Mouse (Mus musculus): ENCODE measurements around the gene Chmp4b. TPM values are rescaled to one million over a fixed set of nuclear protein-coding genes. Genes with fewer than 3 reads are reported as not detected.

Chmp4b gene
- polyA plus RNA-seq, 1 experiment = 123 TPM

DNA sequence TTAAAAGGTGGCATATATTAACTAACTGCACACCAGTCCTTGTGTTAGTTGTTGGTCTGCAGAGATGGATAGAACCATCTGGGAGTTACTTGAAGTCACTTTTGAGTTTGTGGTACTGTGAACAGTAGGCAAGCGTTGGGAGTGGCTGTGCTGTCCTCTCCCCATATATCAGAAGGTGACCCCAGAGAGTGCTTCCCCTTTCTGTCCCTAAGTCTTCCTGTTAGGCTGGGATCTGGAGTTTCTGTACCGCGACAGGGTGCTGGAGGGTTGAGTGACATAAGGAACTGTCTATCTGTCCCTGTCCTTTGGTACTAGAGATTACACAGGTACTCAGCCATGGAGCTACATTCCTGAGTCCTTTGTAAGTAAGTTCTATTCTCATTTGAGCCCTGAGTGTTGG lies 35.3 kb downstream of the Chmp4b start:
- Histone ChIP-seq H3K79me3 (ENCODE audit: low read depth) (peaks cover 38% of the 10 kb centered on the region), H3K79me2 (ENCODE audit: control insufficient read depth, insufficient read depth) (peaks cover 73% of the 10 kb centered on the region), H3K36me3 (ENCODE audit: control insufficient read depth, insufficient read depth) (peaks cover 28% of the 10 kb centered on the region), H3ac (ENCODE audit: control insufficient read depth, insufficient read length, low read depth) (no peak overlapping the region), H3K4me3 (ENCODE audit: insufficient read depth, poor library complexity, severe bottlenecking) (no peak overlapping the region), H3K27me3 (ENCODE audit: control insufficient read depth, insufficient read depth, insufficient read length) (no peaks in the 10 kb centered on the region)
- TF ChIP-seq CTCF (IDR thresholded peaks at IDR 0.05; ENCODE audit: control insufficient read depth, insufficient read depth, insufficient read length) = no peak
- TF ChIP-seq USF1 (IDR thresholded peaks at IDR 0.05; ENCODE audit: low read depth) = no peak
- no peak for TF ChIP-seq CEBPB (IDR thresholded peaks at IDR 0.05; ENCODE audit: low read depth)
- no peak for TF ChIP-seq FOSL1 (IDR thresholded peaks at IDR 0.05; ENCODE audit: insufficient read depth, low read length, poor library complexity, severe bottlenecking)
- no peak for TF ChIP-seq MYOG (IDR thresholded peaks at IDR 0.05; ENCODE audit: control insufficient read depth, extremely low read depth, insufficient read length)
- TF ChIP-seq MYOD1 (IDR thresholded peaks at IDR 0.05; ENCODE audit: control insufficient read depth, insufficient read length, low read depth) = no peak
- no peak for TF ChIP-seq MAX (IDR thresholded peaks at IDR 0.05)

DNA sequence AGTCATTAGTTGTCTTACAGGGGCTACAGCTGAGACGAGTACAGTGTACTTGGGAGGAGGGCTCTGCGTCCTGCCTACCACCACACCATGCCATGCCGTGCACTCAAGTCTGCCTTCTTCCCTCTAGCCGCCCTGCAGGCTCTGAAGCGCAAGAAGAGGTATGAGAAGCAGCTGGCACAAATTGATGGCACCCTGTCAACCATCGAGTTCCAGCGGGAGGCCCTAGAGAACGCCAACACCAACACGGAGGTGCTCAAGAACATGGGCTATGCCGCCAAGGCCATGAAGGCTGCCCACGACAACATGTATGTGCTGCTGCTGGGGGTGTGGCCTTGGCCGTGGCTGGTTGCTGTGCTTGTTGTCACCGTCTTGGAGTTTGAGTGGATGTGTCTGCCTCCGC lies 37.9 kb downstream of the Chmp4b start:
- peaks cover 27% of the 10 kb centered on the region for H3K79me3 ChIP-seq (ENCODE audit: low read depth)
- peaks cover 40% of the 10 kb centered on the region for H3K36me3 ChIP-seq (ENCODE audit: control insufficient read depth, insufficient read depth)
- peaks cover 47% of the 10 kb centered on the region for H3K79me2 ChIP-seq (ENCODE audit: control insufficient read depth, insufficient read depth)
- H3K4me3 ChIP-seq (ENCODE audit: insufficient read depth, poor library complexity, severe bottlenecking) = no peak overlapping the region
- no peaks in the 10 kb centered on the region for H3K27me3 ChIP-seq (ENCODE audit: control insufficient read depth, insufficient read depth, insufficient read length)
- TF ChIP-seq MYOG (IDR thresholded peaks at IDR 0.05; ENCODE audit: control insufficient read depth, extremely low read depth, insufficient read length) (no peak), CTCF (IDR thresholded peaks at IDR 0.05; ENCODE audit: control insufficient read depth, insufficient read depth, insufficient read length) (no peak), FOSL1 (IDR thresholded peaks at IDR 0.05; ENCODE audit: insufficient read depth, low read length, poor library complexity, severe bottlenecking) (no peak), CEBPB (IDR thresholded peaks at IDR 0.05; ENCODE audit: low read depth) (no peak), MAX (IDR thresholded peaks at IDR 0.05) (no peak), MYOD1 (IDR thresholded peaks at IDR 0.05; ENCODE audit: control insufficient read depth, insufficient read length, low read depth) (no peak), USF1 (IDR thresholded peaks at IDR 0.05; ENCODE audit: low read depth) (no peak)
- H3ac ChIP-seq (ENCODE audit: control insufficient read depth, insufficient read length, low read depth) = no peak overlapping the region

DNA sequence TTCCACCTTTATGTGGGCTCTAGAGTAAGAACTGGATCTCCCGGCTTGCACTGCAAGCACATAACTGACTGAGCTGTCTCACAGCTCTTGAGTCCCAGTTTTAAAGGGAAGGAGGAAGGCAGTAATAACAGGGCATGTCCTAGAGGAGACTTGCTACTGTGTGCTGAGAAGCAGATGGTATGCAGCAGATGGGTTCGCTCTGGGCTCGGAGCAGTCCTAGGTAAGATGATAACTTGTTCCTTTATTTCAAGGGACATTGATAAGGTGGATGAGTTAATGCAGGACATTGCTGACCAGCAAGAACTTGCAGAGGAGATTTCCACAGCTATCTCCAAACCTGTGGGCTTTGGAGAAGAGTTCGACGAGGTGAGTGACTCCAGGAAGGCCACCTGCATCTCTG lies 39.5 kb downstream of the Chmp4b start:
- H3ac ChIP-seq (ENCODE audit: control insufficient read depth, insufficient read length, low read depth) = no peak overlapping the region
- no peak overlapping the region for H3K4me3 ChIP-seq (ENCODE audit: insufficient read depth, poor library complexity, severe bottlenecking)
- peaks cover 33% of the 10 kb centered on the region for H3K79me2 ChIP-seq (ENCODE audit: control insufficient read depth, insufficient read depth)
- peaks cover 44% of the 10 kb centered on the region for H3K36me3 ChIP-seq (ENCODE audit: control insufficient read depth, insufficient read depth)
- no peaks in the 10 kb centered on the region for H3K27me3 ChIP-seq (ENCODE audit: control insufficient read depth, insufficient read depth, insufficient read length)
- no peak for TF ChIP-seq FOSL1 (IDR thresholded peaks at IDR 0.05; ENCODE audit: insufficient read depth, low read length, poor library complexity, severe bottlenecking)
- TF ChIP-seq CEBPB (IDR thresholded peaks at IDR 0.05; ENCODE audit: low read depth) = no peak
- no peak for TF ChIP-seq USF1 (IDR thresholded peaks at IDR 0.05; ENCODE audit: low read depth)
- TF ChIP-seq MYOG (IDR thresholded peaks at IDR 0.05; ENCODE audit: control insufficient read depth, extremely low read depth, insufficient read length) = no peak
- TF ChIP-seq MAX (IDR thresholded peaks at IDR 0.05) = no peak
- no peak for TF ChIP-seq MYOD1 (IDR thresholded peaks at IDR 0.05; ENCODE audit: control insufficient read depth, insufficient read length, low read depth)
- H3K79me3 ChIP-seq (ENCODE audit: low read depth) = peaks cover 17% of the 10 kb centered on the region

DNA sequence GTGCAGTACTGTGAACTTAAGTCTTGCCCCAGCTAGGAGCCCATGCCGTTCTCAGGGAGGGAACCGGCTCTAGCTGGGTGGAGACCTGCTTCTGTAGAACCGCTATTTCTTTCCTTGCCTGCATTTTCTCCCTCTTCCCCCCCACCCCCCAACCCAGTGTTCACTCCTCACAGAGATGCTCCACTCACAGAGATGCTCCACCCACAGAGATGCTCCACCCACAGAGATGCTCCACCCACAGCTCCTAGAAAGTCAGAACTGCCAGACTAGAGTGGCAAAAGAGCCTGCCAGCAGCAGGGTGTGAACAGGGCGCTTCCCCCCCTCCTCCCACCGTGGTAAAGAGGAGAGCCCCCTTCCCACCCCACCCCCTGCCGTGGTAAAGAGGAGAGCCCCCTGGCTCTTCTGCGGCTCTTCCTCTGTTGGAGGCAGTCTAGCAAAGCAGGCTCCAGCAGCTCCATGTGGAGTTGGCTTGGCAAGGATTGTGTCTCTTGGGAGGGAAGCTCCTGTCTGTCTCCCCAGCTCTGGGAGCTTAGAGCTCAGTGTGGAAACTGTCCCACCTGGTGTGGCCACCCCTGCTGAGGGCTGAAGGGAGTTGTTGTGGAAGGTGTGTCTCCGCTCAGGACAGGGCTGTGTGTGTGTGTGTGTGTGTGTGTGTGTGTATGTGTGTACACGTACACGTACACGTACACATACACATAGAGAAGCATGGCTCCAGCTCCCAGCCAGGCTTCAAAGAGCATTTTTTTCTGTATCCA lies 41.9 kb downstream of the Chmp4b start:
- TF ChIP-seq USF1 (IDR thresholded peaks at IDR 0.05; ENCODE audit: low read depth) = no peak
- no peak for TF ChIP-seq CEBPB (IDR thresholded peaks at IDR 0.05; ENCODE audit: low read depth)
- no peak for TF ChIP-seq CTCF (IDR thresholded peaks at IDR 0.05; ENCODE audit: control insufficient read depth, insufficient read depth, insufficient read length)
- no peak for TF ChIP-seq MYOG (IDR thresholded peaks at IDR 0.05; ENCODE audit: control insufficient read depth, extremely low read depth, insufficient read length)
- TF ChIP-seq FOSL1 (IDR thresholded peaks at IDR 0.05; ENCODE audit: insufficient read depth, low read length, poor library complexity, severe bottlenecking) = no peak
- TF ChIP-seq MAX (IDR thresholded peaks at IDR 0.05) = no peak
- TF ChIP-seq MYOD1 (IDR thresholded peaks at IDR 0.05; ENCODE audit: control insufficient read depth, insufficient read length, low read depth) = no peak
- H3K4me3 ChIP-seq (ENCODE audit: insufficient read depth, poor library complexity, severe bottlenecking) = no peak overlapping the region
- peaks cover 5% of the 10 kb centered on the region for H3K79me3 ChIP-seq (ENCODE audit: low read depth)
- H3K27me3 ChIP-seq (ENCODE audit: control insufficient read depth, insufficient read depth, insufficient read length) = no peaks in the 10 kb centered on the region
- no peak overlapping the region for H3ac ChIP-seq (ENCODE audit: control insufficient read depth, insufficient read length, low read depth)
- peaks cover 41% of the 10 kb centered on the region for H3K36me3 ChIP-seq (ENCODE audit: control insufficient read depth, insufficient read depth)
- peaks cover 9% of the 10 kb centered on the region for H3K79me2 ChIP-seq (ENCODE audit: control insufficient read depth, insufficient read depth)

GRCm38 (mm10) chr2:154693941-154694256 lies 42.4 kb downstream of the Chmp4b start:
- H3K27me3 ChIP-seq (ENCODE audit: control insufficient read depth, insufficient read depth, insufficient read length) = no peaks in the 10 kb centered on the region
- H3K79me3 ChIP-seq (ENCODE audit: low read depth) = peaks cover 4% of the 10 kb centered on the region
- peaks cover 40% of the 10 kb centered on the region for H3K36me3 ChIP-seq (ENCODE audit: control insufficient read depth, insufficient read depth)
- H3K4me3 ChIP-seq (ENCODE audit: insufficient read depth, poor library complexity, severe bottlenecking) = no peak overlapping the region
- H3K79me2 ChIP-seq (ENCODE audit: control insufficient read depth, insufficient read depth) = peaks cover 3% of the 10 kb centered on the region
- TF ChIP-seq CTCF (IDR thresholded peaks at IDR 0.05; ENCODE audit: control insufficient read depth, insufficient read depth, insufficient read length) = no peak
- no peak for TF ChIP-seq MYOD1 (IDR thresholded peaks at IDR 0.05; ENCODE audit: control insufficient read depth, insufficient read length, low read depth)
- TF ChIP-seq CEBPB (IDR thresholded peaks at IDR 0.05; ENCODE audit: low read depth) = no peak
- no peak for TF ChIP-seq MAX (IDR thresholded peaks at IDR 0.05)
- no peak for TF ChIP-seq FOSL1 (IDR thresholded peaks at IDR 0.05; ENCODE audit: insufficient read depth, low read length, poor library complexity, severe bottlenecking)
- no peak for TF ChIP-seq MYOG (IDR thresholded peaks at IDR 0.05; ENCODE audit: control insufficient read depth, extremely low read depth, insufficient read length)
- no peak for TF ChIP-seq USF1 (IDR thresholded peaks at IDR 0.05; ENCODE audit: low read depth)
- no peak overlapping the region for H3ac ChIP-seq (ENCODE audit: control insufficient read depth, insufficient read length, low read depth)

Data from C2C12 (cell line).